Mouse (Mus musculus) hindbrain, embryonic 16.5 days (tissue): ENCODE data around the gene Fam43a. TPM values are rescaled to one million over a fixed set of nuclear protein-coding genes. Genes with fewer than 3 reads are reported as not detected.

ENCODE experiments used
- ATAC-seq: fragments of 200-750 bp; cut with Nextera tagmentation; 2 replicates; pipeline ENCODE4 v1.8.0; 2017; ENCODE audit warnings: moderate TSS enrichment, moderate library complexity
- H3K27ac ChIP-seq: fragments of 300-500 bp; sonication (generic); 2 replicates; pipeline ENCODE4 v1.5.1; 2014; ENCODE audit warnings: low read depth, mild to moderate bottlenecking, control low read depth, low read length, moderate library complexity
- H3K27me3 ChIP-seq: fragments of 300-500 bp; sonication (generic); replicated peaks from 2 replicates; pipeline ENCODE4 v1.6.1; 2014; ENCODE audit warnings: low read length; ENCODE audit not compliant: control insufficient read depth, insufficient read depth
- H3K36me3 ChIP-seq: fragments of 300-500 bp; sonication (generic); 2 replicates; pipeline ENCODE4 v1.6.1; 2014; ENCODE audit warnings: mild to moderate bottlenecking, low read length, moderate library complexity, mixed read lengths; ENCODE audit not compliant: control insufficient read depth, insufficient read depth
- H3K4me1 ChIP-seq: fragments of 300-500 bp; sonication (generic); 2 replicates; pipeline ENCODE4 v1.6.1; 2014; ENCODE audit warnings: low read depth, low read length; ENCODE audit not compliant: control insufficient read depth, insufficient read depth
- H3K4me2 ChIP-seq: fragments of 300-500 bp; sonication (generic); 2 replicates; pipeline ENCODE4 v1.6.1; 2014; ENCODE audit warnings: mild to moderate bottlenecking, low read length, control low read depth, moderate library complexity
- H3K4me3 ChIP-seq: fragments of 300-500 bp; sonication (generic); 2 replicates; pipeline ENCODE4 v1.5.1; 2014; ENCODE audit warnings: mild to moderate bottlenecking, low read length, control low read depth, moderate library complexity
- H3K9ac ChIP-seq: fragments of 300-500 bp; sonication (generic); 2 replicates; pipeline ENCODE4 v1.6.1; 2014; ENCODE audit warnings: low read depth, mild to moderate bottlenecking, control low read depth, low read length, moderate library complexity
- H3K9me3 ChIP-seq: fragments of 300-500 bp; sonication (generic); 2 replicates; pipeline ENCODE4 v1.6.1; 2014; ENCODE audit warnings: mild to moderate bottlenecking, low read length, moderate library complexity; ENCODE audit not compliant: control insufficient read depth
- WGBS: fragments of 180-500 bp; shearing (Covaris S2); extraction: QIAGEN DNeasy Blood & Tissue Kit; methylation state at CpG from one replicate; pipeline ENCODE4 v1.1.7; 2014; 5-methylcytosine and 5-hydroxymethylcytosine counted together
- polyA plus RNA-seq: library from polyadenylated mRNA; unstranded; fragments of >200 nt; fragmentation: Nextera tagmentation; extraction: Ambion mirVana; gene quantifications from 2 replicates; pipeline ENCODE4 v1.2.1, GENCODE M21; 2015

The Fam43a gene
- polyA plus RNA-seq, 1 experiment from 2014 or later, result 18.3 TPM

DNA sequence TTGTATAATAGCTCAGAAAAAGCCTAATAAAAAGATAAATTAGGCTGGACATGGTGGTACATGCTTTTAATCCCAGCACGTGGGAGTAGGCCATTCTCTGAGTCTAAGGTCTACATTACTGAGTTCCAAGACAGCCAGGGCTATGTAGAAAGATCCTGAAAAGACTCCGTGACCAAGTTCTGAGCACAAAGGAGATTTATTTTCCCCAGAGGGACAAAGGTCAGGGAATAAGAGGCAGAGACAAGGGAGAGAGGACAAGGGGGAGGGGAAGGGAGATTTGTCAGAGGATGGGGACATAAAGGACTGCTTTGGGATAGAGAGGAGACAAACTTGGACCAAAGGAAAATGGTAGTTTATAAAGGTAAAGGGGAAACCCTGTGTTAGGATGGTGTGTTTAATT lies 41.1 kb downstream of the Fam43a start:
- 30% methylated on average over 2 of the region's 2 CpGs for WGBS
- Histone ChIP-seq H3K4me3 (no peak overlapping the region), H3K4me2 (no peak overlapping the region), H3K9ac (no peak overlapping the region), H3K9me3 (peaks cover 5% of the 10 kb centered on the region; the same call in 1 of the 2 replicates), H3K27me3 (no peaks in the 10 kb centered on the region), H3K4me1 (no peaks in the 10 kb centered on the region), H3K27ac (no peak overlapping the region), H3K36me3 (no peaks in the 10 kb centered on the region)
- ATAC-seq, result no peak

DNA sequence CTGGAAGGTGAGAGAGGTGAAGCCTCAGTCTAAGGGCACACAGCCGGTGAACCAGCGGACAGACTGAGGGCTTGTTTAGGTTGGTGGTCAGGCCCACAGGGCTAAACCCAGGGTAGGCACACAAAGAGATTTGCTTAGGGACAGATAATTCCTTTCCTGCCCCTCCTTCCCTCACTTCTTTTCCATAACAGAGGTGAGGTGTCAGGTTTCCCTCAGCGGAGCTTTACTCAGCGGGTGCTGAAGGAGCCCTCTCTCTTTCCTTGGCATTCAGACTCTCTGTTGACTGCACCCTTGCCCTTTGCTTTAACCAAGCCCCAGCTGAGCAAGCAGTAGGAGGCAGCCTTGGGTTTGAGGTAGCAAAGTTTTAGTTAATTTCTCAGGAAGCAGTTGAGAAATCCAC lies 41.9 kb downstream of the Fam43a start:
- no peak for ATAC-seq
- peaks cover 5% of the 10 kb centered on the region; the same call in 1 of the 2 replicates for H3K9me3 ChIP-seq
- 43% methylated on average over 4 of the region's 4 CpGs for WGBS

DNA sequence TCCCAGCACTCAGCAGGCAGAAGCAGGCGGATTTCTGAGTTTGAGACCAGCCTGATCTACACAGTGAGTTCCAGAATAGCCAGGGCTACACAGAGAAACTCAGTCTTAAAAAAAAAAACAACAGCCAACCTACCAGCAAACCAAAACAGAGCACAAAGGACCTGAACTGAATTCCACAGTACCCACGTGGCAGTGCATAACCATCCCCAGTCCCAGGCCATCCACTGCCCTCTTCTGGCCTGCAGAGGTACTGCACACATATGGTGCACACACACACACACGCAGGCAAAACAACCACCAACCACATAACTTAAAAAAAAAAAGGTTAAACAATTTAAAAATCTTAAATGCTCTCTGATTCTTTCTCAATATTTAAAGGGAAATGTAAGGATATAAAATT lies 42.7 kb downstream of the Fam43a start:
- WGBS, result 81% methylated on average over 3 of the region's 3 CpGs
- H3K36me3 ChIP-seq, result no peaks in the 10 kb centered on the region
- H3K27me3 ChIP-seq, result no peaks in the 10 kb centered on the region
- no peak overlapping the region for H3K27ac ChIP-seq
- no peak for ATAC-seq
- H3K9me3 ChIP-seq, result peaks cover 5% of the 10 kb centered on the region; the same call in 1 of the 2 replicates
- H3K4me1 ChIP-seq, result peaks cover 6% of the 10 kb centered on the region; the same call in 1 of the 2 replicates
- H3K4me3 ChIP-seq, result no peak overlapping the region
- H3K9ac ChIP-seq, result no peak overlapping the region
- no peak overlapping the region for H3K4me2 ChIP-seq

More for the DNA sequence above, 41.9 kb downstream of the Fam43a start:
- H3K4me2 ChIP-seq, result no peak overlapping the region
- peaks cover 6% of the 10 kb centered on the region; the same call in 1 of the 2 replicates for H3K4me1 ChIP-seq
- H3K4me3 ChIP-seq, result no peak overlapping the region
- H3K9ac ChIP-seq, result no peak overlapping the region
- no peaks in the 10 kb centered on the region for H3K27me3 ChIP-seq
- no peaks in the 10 kb centered on the region for H3K36me3 ChIP-seq
- no peak overlapping the region for H3K27ac ChIP-seq

DNA sequence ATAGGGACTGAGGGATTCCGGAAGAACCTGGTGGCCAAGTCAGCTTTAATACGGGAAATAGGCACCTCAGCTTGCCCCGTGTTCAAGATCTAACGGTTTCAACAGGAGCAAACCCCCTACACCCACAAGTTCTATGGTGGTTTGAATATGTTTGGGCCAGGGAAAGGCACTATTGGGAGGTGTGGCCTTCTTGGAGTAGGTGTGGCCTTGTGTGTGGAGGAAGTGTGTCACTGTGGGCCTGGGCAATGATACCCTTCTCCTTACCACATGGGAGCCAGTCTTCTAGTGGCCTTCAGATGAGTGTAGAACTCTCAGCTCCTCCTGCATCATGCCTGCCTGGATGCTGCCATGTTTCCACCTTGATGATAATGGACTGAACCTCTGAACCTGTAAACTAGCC lies 45.5 kb downstream of the Fam43a start:
- WGBS, result 96% methylated on average over 4 of the region's 4 CpGs

DNA sequence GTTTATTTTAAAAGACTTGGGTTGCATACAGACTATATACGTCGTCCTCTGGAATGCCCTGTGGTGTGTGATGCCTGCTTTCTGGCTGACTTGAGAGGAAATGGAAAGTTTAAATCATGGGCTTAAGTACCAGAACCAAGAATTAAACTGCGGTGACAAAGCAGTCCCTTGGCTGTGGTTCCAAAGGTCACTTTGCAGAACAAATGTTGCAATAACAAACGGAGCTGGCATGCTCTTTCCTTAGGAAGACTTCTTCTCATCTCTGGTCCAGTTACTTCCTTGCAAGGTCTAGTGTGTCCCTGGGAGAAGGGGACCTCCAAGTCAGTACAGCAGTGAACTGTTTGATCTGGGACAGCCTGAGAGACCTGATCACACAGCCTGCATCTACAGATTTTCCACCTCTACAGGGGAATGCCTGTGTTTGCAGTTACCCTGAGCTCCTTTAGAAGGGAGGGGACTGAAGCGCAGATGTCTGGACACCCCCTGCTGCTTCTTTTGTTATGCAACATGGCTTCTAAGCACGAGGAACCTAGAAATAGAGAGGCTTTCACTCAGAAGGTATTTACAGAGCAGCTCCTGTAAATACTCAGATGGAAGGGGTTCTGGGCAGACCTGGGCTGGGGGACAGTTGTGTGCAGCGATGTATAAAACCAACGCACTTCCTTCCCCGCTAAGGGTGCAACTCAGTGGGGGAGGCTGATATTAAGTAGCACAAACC lies 46.5 kb downstream of the Fam43a start:
- Histone ChIP-seq H3K27ac (no peak overlapping the region), H3K4me2 (no peak overlapping the region), H3K4me1 (peaks cover 6% of the 10 kb centered on the region; the same call in 1 of the 2 replicates), H3K9me3 (peaks cover 10% of the 10 kb centered on the region; the same call in 1 of the 2 replicates), H3K27me3 (no peaks in the 10 kb centered on the region), H3K4me3 (no peak overlapping the region), H3K36me3 (no peaks in the 10 kb centered on the region), H3K9ac (no peak overlapping the region)
- 27% methylated on average over 9 of the region's 9 CpGs for WGBS
- no peak; the same call in 1 of the 2 replicates for ATAC-seq

More for the DNA sequence above, 45.5 kb downstream of the Fam43a start:
- Histone ChIP-seq H3K36me3 (no peaks in the 10 kb centered on the region), H3K4me2 (no peak overlapping the region), H3K9ac (no peak overlapping the region), H3K4me3 (no peak overlapping the region), H3K27me3 (no peaks in the 10 kb centered on the region), H3K27ac (no peak overlapping the region), H3K4me1 (peaks cover 6% of the 10 kb centered on the region; the same call in 1 of the 2 replicates), H3K9me3 (peaks cover 10% of the 10 kb centered on the region; the same call in 1 of the 2 replicates)
- ATAC-seq, result no peak

DNA sequence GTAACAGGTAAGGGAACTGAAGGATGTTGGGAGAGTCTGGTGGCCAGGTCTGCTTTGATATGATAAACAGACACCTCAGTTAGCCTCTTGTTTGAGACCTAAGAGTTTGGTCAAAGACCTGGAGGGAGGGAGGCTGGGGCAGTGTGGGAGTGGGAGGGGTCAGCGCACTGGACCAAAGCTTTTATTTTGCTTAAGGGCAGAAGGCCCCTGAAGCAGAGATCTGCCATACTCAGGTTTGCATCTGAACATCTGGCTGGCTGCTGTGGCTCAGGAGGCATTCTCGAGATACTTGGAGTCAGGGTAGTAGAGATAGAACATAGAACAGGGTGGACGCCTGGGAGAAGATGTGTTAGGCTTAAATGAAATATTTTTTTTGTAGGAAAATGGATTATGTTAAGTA lies 47.3 kb downstream of the Fam43a start:
- Histone ChIP-seq H3K4me1 (peaks cover 6% of the 10 kb centered on the region; the same call in 1 of the 2 replicates), H3K4me2 (no peak overlapping the region), H3K27me3 (no peaks in the 10 kb centered on the region), H3K4me3 (no peak overlapping the region), H3K27ac (no peak overlapping the region), H3K9ac (no peak overlapping the region), H3K36me3 (no peaks in the 10 kb centered on the region), H3K9me3 (peaks cover 10% of the 10 kb centered on the region; the same call in 1 of the 2 replicates)
- WGBS, result 84% methylated on average over 3 of the region's 3 CpGs
- no peak for ATAC-seq

DNA sequence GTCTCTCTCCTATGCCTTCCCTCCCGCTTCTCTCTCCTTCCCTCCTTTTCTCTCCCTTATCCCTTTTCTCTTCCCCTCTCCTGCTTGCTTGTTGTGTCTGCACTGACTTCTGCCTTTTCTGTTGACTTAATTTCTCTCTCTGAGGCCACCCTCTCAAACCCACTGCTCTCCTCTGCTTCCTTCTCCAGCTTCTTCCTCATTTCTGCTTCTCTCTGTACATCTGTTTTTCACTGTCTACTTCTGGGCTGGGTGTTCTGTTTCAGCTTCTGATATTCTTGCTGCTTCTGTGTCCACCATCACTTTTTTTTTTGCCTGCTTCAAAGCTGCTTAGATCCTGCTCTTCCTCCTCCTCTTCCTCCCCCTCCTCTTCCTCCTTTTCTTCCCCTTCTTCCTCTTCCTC lies 51.8 kb downstream of the Fam43a start:
- H3K4me2 ChIP-seq, result no peak overlapping the region
- no peak overlapping the region for H3K27ac ChIP-seq
- 92% methylated on average over 1 of the region's 1 CpGs for WGBS
- H3K4me1 ChIP-seq, result peaks cover 3% of the 10 kb centered on the region; the same call in 1 of the 2 replicates
- H3K27me3 ChIP-seq, result no peaks in the 10 kb centered on the region
- no peak overlapping the region for H3K9ac ChIP-seq
- no peak for ATAC-seq
- H3K36me3 ChIP-seq, result no peaks in the 10 kb centered on the region
- H3K4me3 ChIP-seq, result no peak overlapping the region
- peaks cover 5% of the 10 kb centered on the region; the same call in 1 of the 2 replicates for H3K9me3 ChIP-seq

Other genes with a start within 250 kb of the Fam43a start
- 5.7 and 6.9 TPM in 2 replicates for gene Atp13a3, start 193.7 kb upstream of the Fam43a start, polyA plus RNA-seq
- 67.5 and 72.3 TPM in 2 replicates for gene Tmem44, start 48.9 kb upstream of the Fam43a start, polyA plus RNA-seq
- 43.0 and 44.9 TPM in 2 replicates for gene Lsg1, start 12.1 kb upstream of the Fam43a start, polyA plus RNA-seq